Mouse (Mus musculus) adrenal gland, postnatal 4 days (tissue): ENCODE data around the gene 9130019O22Rik. TPM values are rescaled to one million over a fixed set of nuclear protein-coding genes. Genes with fewer than 3 reads are reported as not detected.
"Not testable (repeated sequence)": the region's sequence is repeated elsewhere in the genome, so short reads cannot be mapped to it uniquely, and the experiment has no call there.

Source experiments
- DNase-seq, 2 experiments: peaks; one replicate each; pipeline ENCODE4 v3.0.0; 2021 to 2022; ENCODE audit warnings: low spot score in 2 of 2, mixed read lengths in 2 of 2
- total RNA-seq, 2 experiments: library from RNA; stranded (reverse); gene quantifications; 2 replicates each; pipeline ENCODE4 v1.2.3; 2021

9130019O22Rik gene
- total RNA-seq, 2 experiments from 2014 or later, result 5.2 to 5.7 TPM

GRCm38 (mm10) chr7:127378310-127378921 is 8.6 kb downstream of the 9130019O22Rik start:
- DNase-seq, result no peak

GRCm38 (mm10) chr7:127375271-127376245 is 11.4 kb downstream of the 9130019O22Rik start, which contains the start of gene Zfp747:
Gene Zfp747, minus strand, starts transcription at chr7:127376050.
- peak; percentile 66 to 86 for DNase-seq

GRCm38 (mm10) chr7:127371870-127372269 is 15.1 kb downstream of the 9130019O22Rik start:
- not testable (repeated sequence) for DNase-seq

- DNase-seq, result no peak
Measured at GRCm38 (mm10) chr7:127371213-127371612, 15.8 kb downstream of the 9130019O22Rik start.

- no peak for DNase-seq
Measured at GRCm38 (mm10) chr7:127366249-127366648, 20.7 kb downstream of the 9130019O22Rik start.

GRCm38 (mm10) chr7:127364166-127364565 is 22.8 kb downstream of the 9130019O22Rik start:
- DNase-seq, result no peak

GRCm38 (mm10) chr7:127363475-127363921 is 23.5 kb downstream of the 9130019O22Rik start:
- no peak for DNase-seq

- not testable (repeated sequence) for DNase-seq
Measured at GRCm38 (mm10) chr7:127362418-127362817, 24.5 kb downstream of the 9130019O22Rik start.

GRCm38 (mm10) chr7:127361449-127361848 is 25.5 kb downstream of the 9130019O22Rik start:
- DNase-seq, result no peak

GRCm38 (mm10) chr7:127360265-127360664 is 26.7 kb downstream of the 9130019O22Rik start:
- DNase-seq, result no peak

GRCm38 (mm10) chr7:127358472-127358871 is 28.5 kb downstream of the 9130019O22Rik start:
- DNase-seq, result no peak

GRCm38 (mm10) chr7:127357871-127358270 is 29.1 kb downstream of the 9130019O22Rik start:
- DNase-seq, result no peak

- no peak for DNase-seq
Measured at GRCm38 (mm10) chr7:127355796-127356195, 31.2 kb downstream of the 9130019O22Rik start.

- DNase-seq, result no peak
Measured at GRCm38 (mm10) chr7:127351230-127352004, 35.5 kb downstream of the 9130019O22Rik start.

- DNase-seq, result no peak
Measured at GRCm38 (mm10) chr7:127346676-127347075, 40.3 kb downstream of the 9130019O22Rik start.

GRCm38 (mm10) chr7:127345512-127346325 is 41.2 kb downstream of the 9130019O22Rik start, which contains the start of gene Zfp768:
Gene Zfp768, minus strand, starts transcription at chr7:127345589.
- peak; percentile 91 to 96 for DNase-seq

GRCm38 (mm10) chr7:127345092-127345491 is 41.9 kb downstream of the 9130019O22Rik start:
- DNase-seq, result peak; percentile 32 to 47

GRCm38 (mm10) chr7:127344371-127344770 is 42.6 kb downstream of the 9130019O22Rik start:
- no peak for DNase-seq

- DNase-seq, result no peak
Measured at GRCm38 (mm10) chr7:127343351-127344019, 43.5 kb downstream of the 9130019O22Rik start.

GRCm38 (mm10) chr7:127342888-127343287 is 44.1 kb downstream of the 9130019O22Rik start:
- no peak for DNase-seq
